Mouse (Mus musculus) midbrain, embryonic 11.5 days (tissue): Measurements from ENCODE around the gene Rnps1. TPM values are rescaled to one million over a fixed set of nuclear protein-coding genes. Genes with fewer than 3 reads are reported as not detected.
"Not testable (repeated sequence)": the region's sequence is repeated elsewhere in the genome, so short reads cannot be mapped to it uniquely, and the experiment has no call there.

Experiments
- ATAC-seq: fragments of 200-750 bp; cut with Nextera tagmentation; 2 replicates; pipeline ENCODE4 v1.8.0; 2017; ENCODE audit warnings: moderate TSS enrichment, moderate library complexity; ENCODE audit not compliant: low FRiP score
- DNase-seq: peaks from one replicate; pipeline ENCODE4 v3.0.0; 2015; ENCODE audit warnings: low spot score; ENCODE audit errors: missing footprints
- H3K27ac ChIP-seq: fragments of 300-500 bp; sonication (generic); 2 replicates; pipeline ENCODE4 v1.5.1; 2014; ENCODE audit warnings: low read depth, low read length
- H3K27me3 ChIP-seq: fragments of 300-500 bp; sonication (generic); 2 replicates; pipeline ENCODE4 v1.6.1; 2014; ENCODE audit warnings: mild to moderate bottlenecking, low read length, moderate library complexity, mixed read lengths; ENCODE audit not compliant: control insufficient read depth, insufficient read depth
- H3K36me3 ChIP-seq: fragments of 300-500 bp; sonication (generic); 2 replicates; pipeline ENCODE4 v1.6.1; 2014; ENCODE audit warnings: mild to moderate bottlenecking, low read length, moderate library complexity, mixed read lengths; ENCODE audit not compliant: control insufficient read depth, insufficient read depth
- H3K4me1 ChIP-seq: fragments of 300-500 bp; sonication (generic); 2 replicates; pipeline ENCODE4 v1.6.1; 2014; ENCODE audit warnings: low read length; ENCODE audit not compliant: control insufficient read depth, insufficient read depth
- H3K4me2 ChIP-seq: fragments of 300-500 bp; sonication (generic); 2 replicates; pipeline ENCODE4 v1.6.1; 2014; ENCODE audit warnings: mild to moderate bottlenecking, moderate library complexity
- H3K4me3 ChIP-seq: fragments of 300-500 bp; sonication (generic); 2 replicates; pipeline ENCODE4 v1.5.1; 2014; ENCODE audit warnings: low read depth, low read length
- H3K9ac ChIP-seq: fragments of 300-500 bp; sonication (generic); 2 replicates; pipeline ENCODE4 v1.6.1; 2014; ENCODE audit warnings: low read length
- H3K9me3 ChIP-seq: fragments of 300-500 bp; sonication (generic); 2 replicates; pipeline ENCODE4 v1.6.1; 2016; ENCODE audit warnings: low read length; ENCODE audit not compliant: control insufficient read depth
- WGBS: fragments of 180-500 bp; shearing (Covaris S2); extraction: QIAGEN DNeasy Blood & Tissue Kit; methylation state at CpG from one replicate; pipeline ENCODE4 v1.1.7; 2014; 5-methylcytosine and 5-hydroxymethylcytosine counted together
- polyA plus RNA-seq: library from polyadenylated mRNA; unstranded; fragments of >200 nt; fragmentation: Nextera tagmentation; extraction: Ambion mirVana; gene quantifications from 2 replicates; pipeline ENCODE4 v1.2.1, GENCODE M21; 2014

The Rnps1 gene
- polyA plus RNA-seq, 1 experiment from 2014 or later, result 380 TPM

DNA sequence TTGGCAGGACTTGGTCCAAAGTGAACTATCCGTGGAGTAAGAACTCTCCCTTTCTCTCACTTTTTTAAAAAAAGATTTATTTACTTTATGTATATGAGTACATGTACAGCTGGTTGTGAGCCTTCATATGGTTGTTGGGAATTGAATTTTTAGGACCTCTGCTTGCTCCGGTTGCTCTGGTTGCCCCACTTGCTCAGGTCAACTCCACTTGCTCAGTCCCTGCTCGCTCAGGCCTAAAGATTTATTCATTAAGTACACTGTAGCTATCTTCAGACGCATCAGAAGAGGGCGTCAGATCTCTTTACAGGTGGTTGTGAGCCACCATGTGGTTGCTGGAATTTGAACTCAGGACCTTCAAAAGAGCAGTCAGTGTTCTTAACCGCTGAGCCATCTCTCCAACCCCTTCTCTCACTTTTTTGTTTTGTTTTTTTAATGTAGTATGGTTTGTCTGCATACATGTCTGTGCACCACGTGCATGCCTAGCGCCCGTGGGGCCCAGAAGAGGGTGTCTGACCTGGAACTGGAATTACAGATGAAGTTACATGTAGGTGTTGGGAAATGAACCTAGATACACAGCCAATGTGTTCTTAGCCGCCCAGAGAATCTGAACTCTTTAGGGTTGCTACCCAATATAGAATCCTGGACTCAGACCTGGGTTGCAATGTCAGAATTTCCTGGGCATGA lies 41.3 kb downstream of the Rnps1 start:
- ATAC-seq, H3K4me1 ChIP-seq, H3K9me3 ChIP-seq, H3K27me3 ChIP-seq, H3K36me3 ChIP-seq, H3K27ac ChIP-seq, H3K9ac ChIP-seq, DNase-seq: not testable (repeated sequence)
- H3K4me3 ChIP-seq, result peak overlapping the region; percentile 73; the same call in 1 of the 2 replicates
- WGBS, result 51% methylated on average over 10 of the region's 10 CpGs
- H3K4me2 ChIP-seq, result 0 out of 2 replicates have a peak overlapping the region, but pooled peaks have one; percentile 20

DNA sequence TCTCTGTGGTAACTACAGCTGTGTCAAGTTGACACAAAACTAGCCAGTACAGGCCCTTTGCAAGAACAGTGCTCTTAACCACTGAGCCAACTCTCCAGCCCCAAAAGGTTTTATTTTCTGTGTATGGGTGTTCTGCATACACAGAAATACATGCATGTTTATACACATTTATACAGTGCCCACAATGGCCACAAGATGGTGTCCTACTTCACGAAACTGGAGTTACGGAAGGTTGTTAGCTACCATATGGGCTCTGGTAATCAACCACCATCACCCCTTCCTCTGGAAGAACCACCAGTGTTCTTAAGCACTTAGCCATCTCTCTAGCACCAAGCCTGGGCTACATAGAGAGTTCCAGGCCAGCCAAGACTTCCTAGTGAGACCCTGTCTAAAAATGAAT lies 47.2 kb downstream of the Rnps1 start:
- Histone ChIP-seq H3K27ac (no peak overlapping the region), H3K9ac (no peak overlapping the region), H3K27me3 (no peaks in the 10 kb centered on the region), H3K4me2 (no peak overlapping the region), H3K4me1 (no peaks in the 10 kb centered on the region), H3K9me3 (no peaks in the 10 kb centered on the region), H3K4me3 (no peak overlapping the region), H3K36me3 (no peaks in the 10 kb centered on the region)
- WGBS, result 65% methylated on average over 2 of the region's 2 CpGs
- ATAC-seq (no peak), DNase-seq (no peak)

DNA sequence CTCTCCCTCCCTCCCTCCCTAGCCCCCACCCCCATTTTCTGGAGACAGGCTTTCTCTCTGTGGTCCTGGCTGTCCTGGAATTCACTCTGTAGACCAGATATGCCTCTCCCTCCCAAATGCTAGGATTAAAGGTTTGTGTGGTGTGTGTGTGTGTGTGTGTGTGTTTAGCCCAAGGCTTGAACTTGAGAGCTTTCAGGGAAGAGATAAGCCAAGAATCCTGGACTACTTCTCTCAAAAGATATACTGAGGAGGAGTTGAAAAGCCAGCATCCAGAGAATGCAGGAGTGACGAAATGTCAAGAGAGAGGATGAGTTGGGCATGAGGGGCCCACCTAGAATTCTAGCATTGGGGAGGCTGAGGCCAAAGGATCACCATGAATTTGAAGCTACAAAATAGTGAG lies 48.6 kb downstream of the Rnps1 start:
- no peak for DNase-seq
- Histone ChIP-seq H3K9me3 (no peaks in the 10 kb centered on the region), H3K4me2 (no peak overlapping the region), H3K27me3 (no peaks in the 10 kb centered on the region), H3K4me1 (no peaks in the 10 kb centered on the region), H3K27ac (no peak overlapping the region), H3K36me3 (no peaks in the 10 kb centered on the region), H3K9ac (no peak overlapping the region), H3K4me3 (no peak overlapping the region)
- WGBS, result 82% methylated on average over 1 of the region's 1 CpGs
- ATAC-seq, result no peak

DNA sequence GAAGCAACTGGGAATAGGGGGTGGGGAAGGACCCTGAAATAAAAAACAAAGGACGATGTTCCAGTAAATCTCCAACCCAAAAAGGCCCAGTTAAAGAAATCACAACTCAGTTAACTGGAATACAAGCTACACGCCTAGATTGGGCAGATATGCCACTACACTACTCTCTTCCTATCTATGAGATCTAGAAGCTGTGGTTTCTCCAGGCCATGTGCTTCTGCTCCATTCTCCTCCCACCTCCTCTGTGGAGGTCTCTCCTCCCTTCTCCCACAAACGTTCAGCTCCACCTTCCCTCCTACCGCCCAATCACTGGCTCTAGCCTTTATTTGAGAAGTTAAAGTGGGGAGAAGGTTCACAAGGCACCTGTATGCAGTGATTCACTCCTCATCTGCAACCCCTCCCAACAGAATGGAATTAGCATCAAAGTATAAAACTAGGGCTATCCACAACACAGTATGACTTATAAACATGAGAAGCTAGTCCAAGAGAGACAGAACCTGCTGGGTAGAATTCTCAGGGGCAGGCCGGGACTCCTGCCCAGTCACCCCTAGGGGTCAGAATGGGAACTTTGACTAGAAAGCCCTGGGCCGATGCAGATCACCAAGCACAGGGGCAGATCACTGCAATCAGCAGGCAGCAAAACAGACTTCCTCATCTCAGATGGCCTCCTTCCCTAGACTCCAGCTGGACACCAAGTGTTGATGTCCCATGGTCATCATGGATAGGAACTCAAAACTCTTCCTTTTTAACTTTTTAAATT lies 49.2 kb downstream of the Rnps1 start:
- Histone ChIP-seq H3K9ac (no peak overlapping the region), H3K4me2 (no peak overlapping the region), H3K4me3 (no peak overlapping the region), H3K36me3 (no peaks in the 10 kb centered on the region), H3K4me1 (no peaks in the 10 kb centered on the region), H3K9me3 (no peaks in the 10 kb centered on the region), H3K27ac (no peak overlapping the region), H3K27me3 (no peaks in the 10 kb centered on the region)
- ATAC-seq, result no peak
- 62% methylated on average over 6 of the region's 6 CpGs for WGBS
- DNase-seq, result peak; percentile 70

DNA sequence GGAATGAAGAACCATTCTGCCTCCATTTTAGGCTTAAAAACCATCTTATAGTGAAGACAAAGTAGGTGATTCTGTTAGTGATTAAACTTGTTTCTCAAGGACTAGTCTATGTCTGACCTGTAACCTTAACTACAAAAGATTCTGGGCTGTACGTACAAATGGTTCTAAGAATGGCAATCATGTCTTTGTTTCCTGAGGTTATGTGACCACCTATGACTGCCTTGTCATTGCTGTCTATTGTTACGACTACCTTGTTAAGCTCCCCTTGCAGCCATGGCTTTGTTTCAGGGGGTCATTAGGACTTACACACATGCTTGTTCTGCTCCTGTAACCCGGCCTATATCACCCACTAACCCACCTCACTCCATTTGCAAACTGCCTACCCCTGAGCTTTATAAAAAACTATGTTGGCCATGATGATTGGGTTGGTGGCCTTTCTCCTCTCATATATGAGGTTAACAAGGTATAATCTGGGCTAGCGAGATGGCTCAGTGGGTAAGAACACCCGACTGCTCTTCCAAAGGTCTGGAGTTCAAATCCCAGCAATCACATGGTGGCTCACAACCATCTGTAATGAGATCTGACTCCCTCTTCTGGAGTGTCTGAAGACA lies 54.4 kb downstream of the Rnps1 start:
- H3K9me3 ChIP-seq, result no peaks in the 10 kb centered on the region
- H3K4me1 ChIP-seq, result peaks cover 20% of the 10 kb centered on the region
- DNase-seq, result no peak
- no peak overlapping the region for H3K27ac ChIP-seq
- no peak for ATAC-seq
- no peak overlapping the region for H3K9ac ChIP-seq
- H3K27me3 ChIP-seq, result no peaks in the 10 kb centered on the region
- 94% methylated on average over 5 of the region's 5 CpGs for WGBS
- no peaks in the 10 kb centered on the region for H3K36me3 ChIP-seq
- H3K4me3 ChIP-seq, result no peak overlapping the region
- H3K4me2 ChIP-seq, result no peak overlapping the region

DNA sequence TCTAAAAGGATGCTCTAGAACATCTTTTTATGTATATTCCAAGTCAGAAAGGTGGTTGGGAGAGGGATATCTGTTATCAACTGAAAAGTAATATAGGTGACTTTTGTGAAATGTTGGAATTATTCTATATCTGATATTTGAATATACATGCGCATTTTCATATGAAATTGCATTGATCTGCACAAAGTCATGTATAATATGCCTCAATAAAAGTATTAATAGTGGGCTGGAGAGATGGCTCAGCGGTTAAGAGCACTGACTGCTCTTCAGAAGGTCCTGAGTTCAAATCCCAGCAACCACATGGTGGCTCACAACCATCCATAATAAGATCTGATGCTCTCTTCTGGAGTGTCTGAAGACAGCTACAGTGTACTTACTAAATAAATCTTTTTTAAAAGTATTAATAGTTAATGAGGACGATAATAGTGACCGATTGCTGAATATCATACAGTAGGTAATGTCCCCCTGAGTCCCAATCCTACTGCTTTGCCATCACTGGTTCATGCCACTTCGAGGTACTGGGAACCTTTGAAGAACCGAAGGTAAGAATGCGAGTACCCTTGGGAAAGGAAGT lies 55.1 kb downstream of the Rnps1 start:
- H3K36me3 ChIP-seq, result no peaks in the 10 kb centered on the region
- ATAC-seq (no peak), DNase-seq (no peak)
- WGBS, result 19% methylated on average over 7 of the region's 7 CpGs
- peak overlapping the region; percentile 60 for H3K9ac ChIP-seq
- no peaks in the 10 kb centered on the region for H3K9me3 ChIP-seq
- no peaks in the 10 kb centered on the region for H3K27me3 ChIP-seq
- H3K4me3 ChIP-seq, result peak overlapping the region; percentile 91
- H3K27ac ChIP-seq, result peak overlapping the region; percentile 74
- peaks cover 20% of the 10 kb centered on the region for H3K4me1 ChIP-seq
- H3K4me2 ChIP-seq, result peak overlapping the region; percentile 99

DNA sequence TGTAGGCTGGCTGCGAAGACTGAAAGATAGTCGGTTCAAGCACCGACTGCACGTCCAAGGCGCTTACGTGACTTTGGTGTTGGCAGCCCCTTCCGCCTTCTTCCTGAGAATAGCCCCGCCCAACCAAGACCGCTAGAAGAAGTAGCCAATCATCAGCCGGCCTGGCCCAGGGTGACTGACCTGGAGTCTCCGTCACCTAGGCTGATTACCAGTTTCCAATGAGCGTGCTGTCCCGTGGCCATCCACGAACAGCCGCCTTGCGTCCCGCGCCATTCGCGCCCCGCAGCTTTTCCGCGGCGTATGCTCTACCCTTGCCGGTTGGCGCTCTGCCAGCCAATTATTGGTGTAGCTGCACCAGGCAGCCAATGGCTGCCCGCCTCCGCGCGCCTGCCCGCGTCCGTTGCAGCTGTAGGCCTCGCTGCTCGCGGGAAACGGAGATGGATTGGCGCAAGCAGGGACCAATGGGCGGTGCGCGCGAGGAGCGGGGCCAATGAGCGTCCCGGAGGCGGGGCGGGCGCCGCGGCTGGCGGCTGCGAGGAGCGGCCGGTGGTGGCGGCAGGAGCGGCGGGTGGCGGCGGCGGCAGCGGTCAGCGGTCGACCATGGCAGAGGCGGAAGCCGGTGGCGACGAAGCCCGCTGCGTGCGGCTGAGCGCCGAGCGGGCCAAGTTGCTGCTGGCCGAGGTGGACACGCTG lies 55.7 kb downstream of the Rnps1 start, which contains the start of the genes E4f1 and Pgp:
TSS of gene E4f1 (minus strand) at position 404 of the 693 bp plus-strand sequence.
TSS of gene Pgp (plus strand) at position 483 of the 693 bp plus-strand sequence.
- no peaks in the 10 kb centered on the region for H3K36me3 ChIP-seq
- H3K4me1 ChIP-seq, result peaks cover 20% of the 10 kb centered on the region
- no peaks in the 10 kb centered on the region for H3K9me3 ChIP-seq
- DNase-seq (peak; percentile 99), ATAC-seq (peak; percentile 98)
- peak within 1 kb of the TSS; percentile 99 for H3K4me2 ChIP-seq
- H3K27me3 ChIP-seq, result no peaks in the 10 kb centered on the region
- H3K4me3 ChIP-seq, result peak within 1 kb of the TSS; percentile 91
- H3K27ac ChIP-seq, result peak within 1 kb of the TSS; percentile 74
- under 1% methylated on average over 74 of the region's 75 CpGs for WGBS
- peak within 1 kb of the TSS; percentile 90 for H3K9ac ChIP-seq

DNA sequence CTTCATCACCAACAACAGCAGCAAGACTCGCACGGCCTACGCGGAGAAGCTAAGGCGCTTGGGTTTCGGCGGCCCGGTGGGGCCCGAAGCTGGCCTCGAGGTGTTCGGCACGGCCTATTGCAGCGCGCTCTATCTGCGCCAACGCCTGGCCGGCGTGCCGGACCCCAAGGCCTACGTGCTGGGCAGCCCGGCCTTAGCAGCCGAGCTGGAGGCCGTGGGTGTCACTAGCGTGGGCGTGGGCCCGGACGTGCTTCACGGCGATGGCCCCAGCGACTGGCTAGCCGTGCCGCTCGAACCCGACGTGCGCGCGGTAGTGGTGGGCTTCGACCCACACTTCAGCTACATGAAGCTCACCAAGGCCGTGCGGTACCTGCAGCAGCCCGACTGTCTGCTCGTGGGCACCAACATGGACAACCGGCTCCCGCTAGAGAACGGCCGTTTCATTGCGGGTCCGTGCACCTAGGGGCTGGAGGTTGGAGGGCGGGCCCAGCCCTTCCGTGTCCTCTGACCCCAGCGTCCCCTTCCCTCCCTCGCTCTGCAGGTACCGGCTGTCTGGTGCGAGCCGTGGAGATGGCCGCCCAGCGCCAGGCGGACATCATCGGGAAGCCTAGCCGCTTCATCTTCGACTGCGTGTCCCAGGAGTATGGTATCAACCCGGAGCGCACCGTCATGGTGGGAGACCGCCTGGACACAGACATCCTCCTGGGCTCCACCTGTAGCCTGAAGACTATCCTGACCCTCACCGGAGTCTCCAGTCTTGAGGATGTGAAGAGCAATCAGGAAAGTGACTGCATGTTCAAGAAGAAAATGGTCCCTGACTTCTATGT lies 56.5 kb downstream of the Rnps1 start:
- Histone ChIP-seq H3K4me1 (peaks cover 20% of the 10 kb centered on the region), H3K9ac (peak overlapping the region; percentile 90), H3K27ac (peak overlapping the region; percentile 74), H3K27me3 (no peaks in the 10 kb centered on the region), H3K36me3 (peaks cover 4% of the 10 kb centered on the region), H3K4me3 (peak overlapping the region; percentile 91), H3K9me3 (no peaks in the 10 kb centered on the region), H3K4me2 (peak overlapping the region; percentile 99)
- peak; percentile 20 for ATAC-seq
- peak; percentile 94 for DNase-seq
- 1% methylated on average over 68 of the region's 68 CpGs for WGBS
